Mouse (Mus musculus) Patski (cell line): Measurements from ENCODE around the gene Rab22a. TPM values are rescaled to one million over a fixed set of nuclear protein-coding genes. Genes with fewer than 3 reads are reported as not detected.
"Not testable (repeated sequence)": the region's sequence is repeated elsewhere in the genome, so short reads cannot be mapped to it uniquely, and the experiment has no call there.

Experiments used
- ATAC-seq: fragments of 100-300 bp; one replicate; pipeline ENCODE4 v1.8.0; 2021
- CTCF ChIA-PET: fragments of 350-600 bp; sonication (Branson Sonifier 250); formaldehyde crosslinking; loops from one replicate; lab custom pipeline; 2022; ENCODE audit warnings: inconsistent platforms; lab: Charles Lee
- POLR2A ChIA-PET: fragments of 350-600 bp; sonication (Branson Sonifier 250); formaldehyde crosslinking; loops from one replicate; lab custom pipeline; 2022; ENCODE audit warnings: antibody characterized with exemption, inconsistent platforms; lab: Charles Lee
- DNase-seq: peaks from one replicate; pipeline ENCODE4 v3.0.0-alpha.2; 2011; ENCODE audit warnings: low read depth, low spot score
- H3K27me3 ChIP-seq: fragments of 371-371 bp; one replicate; pipeline ENCODE4 v1.5.1; 2021
- CTCF ChIP-seq: fragments of 100-300 bp; IDR thresholded peaks from one replicate; pipeline ENCODE4 v1.5.1; 2021
- in situ Hi-C: fragments of 300-500 bp; cut with MboI; formaldehyde crosslinking; loops from 3 replicates; pipeline ENCODE4 v1.11.1; 2018; ENCODE audit warnings: low pct_unique_long_range_greater_than_20kb, mixed read lengths
- polyA plus RNA-seq: library from polyadenylated mRNA; unstranded; gene quantifications from one replicate; pipeline ENCODE4 v1.2.3, GENCODE M21; 2021

The Rab22a gene
- polyA plus RNA-seq, 1 experiment from 2014 or later, result 38.3 TPM

- in situ Hi-C loops, result no loop called here
- POLR2A ChIA-PET, result no interaction called here
- CTCF ChIA-PET, result no interaction called here
- no peaks in the 10 kb centered on the region for H3K27me3 ChIP-seq
- ATAC-seq (no peak), DNase-seq (no peak)
- no peak for TF ChIP-seq CTCF
Observed at GRCm38 (mm10) chr2:173692693-173693092, 33.1 kb downstream of the Rab22a start.

- ChIA-PET CTCF (no interaction called here), POLR2A (no interaction called here)
- in situ Hi-C loops, result no loop called here
- no peak for DNase-seq
- H3K27me3 ChIP-seq, result no peaks in the 10 kb centered on the region
- peak; percentile 65 for ATAC-seq
- TF ChIP-seq CTCF, result no peak
Observed at GRCm38 (mm10) chr2:173698850-173699249, 39.3 kb downstream of the Rab22a start.

GRCm38 (mm10) chr2:173702096-173702866 is 42.7 kb downstream of the Rab22a start:
- in situ Hi-C loops, result no loop called here
- no peak for TF ChIP-seq CTCF
- no peak for DNase-seq
- ChIA-PET POLR2A (no interaction called here), CTCF (interaction anchor here (3.0 kb wide), 1 partner anchor 15 kb away, joined by 9 read pairs; no protein-coding TSS in a partner anchor)
- no peak for ATAC-seq
- no peaks in the 10 kb centered on the region for H3K27me3 ChIP-seq

DNA sequence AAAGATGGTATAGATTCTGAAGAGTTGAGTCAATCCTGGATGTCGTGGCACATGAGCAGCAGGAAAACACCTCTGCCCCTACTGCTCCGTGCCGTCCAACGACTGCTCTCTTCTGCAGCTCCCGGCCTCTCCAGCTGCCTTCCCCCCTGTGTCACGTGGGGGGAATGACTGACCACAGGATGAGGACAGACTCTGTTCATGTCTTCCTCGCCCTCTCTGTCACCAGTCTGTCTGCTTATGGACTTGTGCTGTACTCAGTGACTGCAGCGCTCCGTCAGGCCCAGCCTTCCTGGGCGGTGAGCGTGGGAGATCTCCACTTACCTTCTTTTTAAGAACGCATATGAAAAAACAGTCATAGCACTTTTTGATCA is 43.3 kb downstream of the Rab22a start:
- no peak for ATAC-seq
- in situ Hi-C loops, result no loop called here
- POLR2A ChIA-PET, result no interaction called here

DNA sequence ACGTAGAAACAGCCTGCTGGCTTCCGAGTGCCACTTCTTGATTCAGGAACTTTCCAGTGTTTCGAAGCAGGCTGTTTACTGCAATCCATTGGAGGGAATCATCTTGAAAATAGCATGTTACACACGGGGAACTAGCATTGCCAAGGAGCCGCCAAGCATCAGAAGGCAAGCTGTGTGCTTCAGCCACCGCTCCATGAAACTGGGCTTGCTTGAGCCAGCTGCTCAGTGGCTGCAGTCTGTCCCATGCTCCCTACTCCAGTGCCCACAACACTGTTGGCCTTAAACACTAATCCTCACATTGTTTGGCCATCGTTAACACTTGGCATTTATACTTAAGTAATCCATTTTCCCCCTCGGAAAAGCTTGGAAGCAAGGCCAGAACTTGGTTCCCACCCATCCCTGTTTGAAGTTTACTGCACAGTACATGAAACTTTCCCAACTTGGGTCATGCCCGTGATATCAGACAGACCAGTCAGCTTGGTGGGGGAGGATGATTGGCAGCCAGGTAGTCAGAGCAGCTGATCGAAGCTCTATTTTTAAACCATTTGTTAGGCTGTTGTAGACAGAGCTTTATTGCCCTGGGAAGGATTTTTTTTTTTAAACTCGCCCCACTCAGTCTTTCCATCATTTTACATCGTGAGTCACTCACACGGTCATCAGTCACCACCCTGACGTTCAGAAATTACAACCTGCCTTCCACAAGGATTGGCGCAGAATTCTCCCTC is 46.4 kb downstream of the Rab22a start:
- ATAC-seq (no peak), DNase-seq (no peak)
- no peaks in the 10 kb centered on the region for H3K27me3 ChIP-seq
- TF ChIP-seq CTCF, result no peak
- ChIA-PET CTCF (interaction anchor here (1.0 kb wide), 1 partner anchor 19 kb away, joined by 3 read pairs; no protein-coding TSS in a partner anchor), POLR2A (no interaction called here)
- in situ Hi-C loops, result no loop called here

More for the DNA sequence above, 43.3 kb downstream of the Rab22a start:
- DNase-seq, result no peak
- CTCF ChIA-PET, result interaction anchor here (3.0 kb wide), 1 partner anchor 15 kb away, joined by 9 read pairs; no protein-coding TSS in a partner anchor
- TF ChIP-seq CTCF, result no peak
- no peaks in the 10 kb centered on the region for H3K27me3 ChIP-seq

- DNase-seq, H3K27me3 ChIP-seq, POLR2A ChIA-PET, in situ Hi-C loops, CTCF ChIA-PET: not testable (repeated sequence)
- peak; percentile 19 for ATAC-seq
Observed at GRCm38 (mm10) chr2:173707626-173708025, 48.1 kb downstream of the Rab22a start.

GRCm38 (mm10) chr2:173710193-173710592 is 50.6 kb downstream of the Rab22a start:
- ATAC-seq, result no peak
- H3K27me3 ChIP-seq, result no peaks in the 10 kb centered on the region
- ChIA-PET POLR2A (no interaction called here), CTCF (interaction anchor here (1.2 kb wide), 1 partner anchor 15 kb away, joined by 3 read pairs; no protein-coding TSS in a partner anchor)
- no peak for DNase-seq
- TF ChIP-seq CTCF, result no peak
- in situ Hi-C loops, result no loop called here

- ATAC-seq, result no peak
Observed at GRCm38 (mm10) chr2:173712656-173713055, 53.1 kb downstream of the Rab22a start.

GRCm38 (mm10) chr2:173713241-173713640 is 53.7 kb downstream of the Rab22a start:
- no peaks in the 10 kb centered on the region for H3K27me3 ChIP-seq
- in situ Hi-C loops, result no loop called here
- ATAC-seq (no peak), DNase-seq (no peak)
- CTCF ChIA-PET, result no interaction called here
- TF ChIP-seq CTCF, result no peak
- POLR2A ChIA-PET, result no interaction called here

More at GRCm38 (mm10) chr2:173712656-173713055, 53.1 kb downstream of the Rab22a start:
- ChIA-PET POLR2A (no interaction called here), CTCF (no interaction called here)
- H3K27me3 ChIP-seq, result no peaks in the 10 kb centered on the region
- in situ Hi-C loops, result no loop called here
- DNase-seq, result no peak
- TF ChIP-seq CTCF, result no peak

DNA sequence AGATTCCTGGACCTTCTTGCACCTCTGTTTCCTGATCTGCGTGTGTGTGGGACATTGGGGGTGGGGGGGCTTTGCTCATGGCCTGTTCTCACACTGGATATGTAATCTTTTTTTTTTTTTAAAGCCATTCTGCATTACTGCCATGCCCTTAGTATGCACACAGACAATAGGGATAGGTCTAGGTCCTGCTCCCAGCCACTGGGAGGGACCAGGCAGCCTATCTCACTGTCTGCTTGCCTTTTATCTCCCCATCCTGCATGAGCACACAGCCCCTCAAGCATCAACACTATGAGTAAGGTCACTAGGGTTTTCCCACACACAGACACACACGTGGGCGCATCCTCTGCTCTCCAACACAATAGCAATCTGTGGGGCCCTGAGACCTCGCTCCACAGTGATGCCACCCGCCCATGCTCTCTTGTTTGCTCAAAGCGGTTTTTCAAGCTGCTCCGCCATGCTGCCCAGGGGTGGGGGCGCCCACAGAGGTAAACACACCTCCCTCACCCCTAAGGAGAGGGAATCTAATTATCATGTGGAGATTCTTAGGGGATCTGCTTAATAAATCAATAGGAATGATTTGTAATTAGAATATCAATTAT is 55.2 kb downstream of the Rab22a start:
- ATAC-seq (no peak), DNase-seq (no peak)
- POLR2A ChIA-PET, result no interaction called here
- no peak for TF ChIP-seq CTCF
- CTCF ChIA-PET, result no interaction called here
- in situ Hi-C loops, result no loop called here
- no peaks in the 10 kb centered on the region for H3K27me3 ChIP-seq

GRCm38 (mm10) chr2:173716966-173717365 is 57.4 kb downstream of the Rab22a start:
- POLR2A ChIA-PET, result no interaction called here

DNA sequence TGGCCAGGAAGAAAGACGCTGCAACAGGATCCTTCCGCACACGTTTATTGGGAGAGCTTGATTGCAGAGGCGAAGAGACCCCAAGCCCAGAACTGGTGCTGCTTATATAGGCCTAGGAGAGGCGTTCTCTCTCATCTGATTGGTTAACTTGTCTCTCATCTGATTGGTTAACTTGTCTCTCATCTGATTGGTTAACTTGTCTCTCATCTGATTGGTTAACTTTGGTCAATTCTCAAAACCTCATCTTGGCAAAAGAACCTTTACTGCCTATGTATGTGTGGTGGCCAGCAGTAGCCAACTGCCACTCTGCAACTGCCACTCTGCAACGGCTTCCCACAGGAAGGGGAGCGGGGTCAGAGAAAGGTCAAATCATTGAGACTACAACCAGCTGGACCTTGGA is 59.6 kb downstream of the Rab22a start, which contains the start of gene 1700010B08Rik:
Gene 1700010B08Rik, plus strand, starts transcription at position 301 of the 400 bp plus-strand sequence.
- DNase-seq, POLR2A ChIA-PET, in situ Hi-C loops, CTCF ChIA-PET, ATAC-seq, H3K27me3 ChIP-seq: not testable (repeated sequence)

More at GRCm38 (mm10) chr2:173716966-173717365, 57.4 kb downstream of the Rab22a start:
- no peak for TF ChIP-seq CTCF
- H3K27me3 ChIP-seq, result no peaks in the 10 kb centered on the region
- CTCF ChIA-PET, result no interaction called here
- DNase-seq (no peak), ATAC-seq (no peak)
- in situ Hi-C loops, result no loop called here
